Mouse (Mus musculus): ENCODE data around the gene Fam209.

The Fam209 gene

DNA sequence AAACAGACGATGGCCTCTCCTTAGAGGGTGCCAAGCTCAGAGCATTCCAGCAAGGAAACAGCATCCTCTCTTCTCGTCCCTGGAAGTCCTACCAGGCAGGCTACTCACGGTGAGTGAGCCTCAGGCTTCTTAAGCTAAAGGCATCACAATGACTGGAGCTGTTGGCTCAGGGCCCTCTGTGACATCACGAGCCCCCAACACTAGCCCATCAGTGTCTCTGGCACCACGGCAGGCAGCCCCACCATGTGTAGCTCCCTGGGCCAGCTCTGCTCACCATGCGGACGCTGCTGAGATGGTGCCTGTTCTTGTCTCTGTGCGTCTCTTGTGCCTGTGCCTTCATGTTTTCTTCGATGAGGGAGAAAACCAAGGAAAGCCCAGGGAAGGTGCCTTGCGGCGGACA, at the start of gene Fam209:
TSS of gene Fam209 (plus strand) at position 203 of the 400 bp plus-strand sequence.
- no peak for DNase-seq (ENCODE audit: low spot score)

DNA sequence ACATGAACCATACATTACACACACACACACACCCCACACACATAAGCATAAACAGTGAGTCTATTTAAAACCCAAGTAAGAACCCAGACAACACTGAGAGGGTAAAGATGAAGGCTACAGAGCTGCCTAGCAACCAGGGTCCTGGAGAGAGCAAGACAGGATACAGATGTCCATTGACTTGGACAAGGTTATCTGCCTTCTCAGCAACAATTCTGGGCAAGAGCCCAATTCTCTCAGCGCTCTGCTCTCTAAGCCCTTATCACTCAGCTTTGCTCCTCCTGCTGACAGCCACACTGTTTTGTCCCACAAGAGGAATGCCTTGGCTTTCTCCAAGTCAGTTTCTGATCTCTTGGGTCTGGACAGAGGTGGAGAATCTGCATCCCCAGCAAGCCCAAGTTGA, 41.7 kb upstream of the Fam209 start:
- DNase-seq (ENCODE audit: low spot score) = no peak

DNA sequence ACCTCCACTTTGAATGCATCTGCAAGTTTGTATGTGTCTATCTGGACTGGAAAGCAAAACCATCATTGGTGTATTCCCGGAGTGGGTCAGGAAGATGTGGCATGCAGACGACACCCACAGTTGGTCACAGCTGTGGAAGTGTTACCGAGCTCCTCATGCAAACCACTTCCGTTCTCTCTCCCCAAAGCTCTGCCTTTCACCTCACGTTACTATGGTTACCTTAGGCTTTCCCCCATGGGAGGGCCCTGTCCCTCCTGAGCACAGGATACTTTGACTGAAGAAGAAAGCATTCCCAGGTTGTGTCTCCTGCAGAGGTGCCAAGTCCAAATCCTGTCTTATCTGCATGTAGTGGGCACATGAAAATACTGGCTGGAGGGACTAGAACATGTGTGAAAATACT, 38.6 kb upstream of the Fam209 start:
- DNase-seq (ENCODE audit: low spot score) = no peak

DNA sequence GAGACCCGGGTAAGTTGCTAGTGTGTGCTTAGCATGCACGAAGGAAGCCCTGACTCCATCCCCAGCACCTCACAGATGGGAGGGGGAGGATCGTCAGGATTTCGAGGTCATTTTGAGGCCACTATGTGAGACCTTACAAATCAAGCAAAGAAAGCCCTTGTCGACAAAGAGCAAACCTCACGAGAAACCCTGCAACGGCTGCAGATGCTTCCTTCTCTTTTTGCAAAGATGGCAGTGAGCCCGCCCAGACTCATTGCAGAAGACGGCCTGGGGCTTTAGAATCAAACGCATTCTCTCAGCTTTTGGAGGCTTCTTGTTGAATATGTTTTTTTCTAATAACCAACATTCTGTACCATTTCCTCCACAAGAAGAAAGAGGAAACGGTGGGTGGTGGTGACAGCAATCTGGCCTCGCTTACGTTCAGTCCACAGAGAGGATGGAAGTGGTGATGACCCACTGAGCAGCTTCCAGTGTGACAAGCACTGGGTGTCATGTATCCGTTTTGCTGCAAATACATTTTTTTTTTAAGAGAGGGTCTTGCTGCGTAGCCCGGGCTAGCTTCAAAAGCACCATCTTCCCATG, 34.9 kb upstream of the Fam209 start:
- DNase-seq (ENCODE audit: low spot score) = no peak

DNA sequence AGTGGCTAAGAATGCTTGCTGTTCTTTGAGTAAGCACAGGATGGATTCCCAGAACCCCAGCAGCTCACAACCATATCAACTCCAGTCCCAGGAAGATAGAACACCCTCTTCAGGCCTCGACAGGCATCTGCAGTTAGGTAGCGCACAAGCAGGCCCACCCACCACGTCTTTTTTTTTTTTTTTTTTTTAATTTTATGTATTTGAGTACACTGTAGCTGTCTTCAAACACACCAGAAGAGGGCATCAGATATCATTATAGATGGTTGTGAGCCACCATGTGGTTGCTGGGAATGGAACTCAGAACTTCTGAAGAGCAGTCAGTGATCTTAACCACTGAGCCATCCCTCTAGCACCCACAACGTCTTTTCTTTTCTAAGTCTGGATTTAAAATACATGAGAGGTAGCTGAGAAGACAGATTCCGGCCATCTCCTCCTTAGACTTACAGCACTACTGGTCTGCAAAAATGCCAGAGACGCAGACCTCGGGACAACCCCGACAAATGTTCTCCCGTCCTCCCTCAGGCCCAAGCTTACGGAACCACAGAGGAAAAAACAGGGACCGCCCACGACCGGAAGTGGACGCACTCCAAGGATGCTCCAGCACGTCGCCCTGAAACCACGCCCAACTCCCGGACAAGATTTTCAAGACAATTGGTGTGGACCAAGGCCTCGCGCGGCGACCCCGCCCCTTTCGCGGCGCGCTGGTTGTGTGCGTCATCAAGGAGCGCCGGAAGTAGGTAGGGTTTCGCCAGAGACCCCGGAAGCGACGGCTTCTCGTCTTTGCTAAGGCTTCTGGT, 32.3 kb upstream of the Fam209 start, which contains the start of gene Rtf2:
TSS of gene Rtf2 (plus strand) at position 714 of the 797 bp plus-strand sequence.
- DNase-seq (ENCODE audit: low spot score) = peak; percentile 97

DNA sequence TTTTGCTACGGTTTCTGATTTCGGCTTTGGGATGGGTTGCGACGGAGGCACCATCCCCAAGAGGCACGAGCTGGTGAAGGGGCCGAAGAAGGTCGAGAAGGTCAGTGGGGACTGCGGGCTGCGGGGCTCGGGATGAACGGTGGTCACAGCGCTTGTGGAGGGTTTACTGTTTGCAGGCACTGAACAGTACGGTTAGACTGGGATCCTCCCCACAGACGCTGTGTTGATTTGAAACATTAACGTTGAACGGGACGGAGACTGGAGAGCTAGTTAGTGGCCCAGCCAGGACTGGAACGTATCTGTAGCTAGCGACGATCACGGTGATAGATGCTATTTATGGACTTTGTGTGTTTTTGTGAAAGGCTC, 31.7 kb upstream of the Fam209 start:
- no peak for DNase-seq (ENCODE audit: low spot score)

DNA sequence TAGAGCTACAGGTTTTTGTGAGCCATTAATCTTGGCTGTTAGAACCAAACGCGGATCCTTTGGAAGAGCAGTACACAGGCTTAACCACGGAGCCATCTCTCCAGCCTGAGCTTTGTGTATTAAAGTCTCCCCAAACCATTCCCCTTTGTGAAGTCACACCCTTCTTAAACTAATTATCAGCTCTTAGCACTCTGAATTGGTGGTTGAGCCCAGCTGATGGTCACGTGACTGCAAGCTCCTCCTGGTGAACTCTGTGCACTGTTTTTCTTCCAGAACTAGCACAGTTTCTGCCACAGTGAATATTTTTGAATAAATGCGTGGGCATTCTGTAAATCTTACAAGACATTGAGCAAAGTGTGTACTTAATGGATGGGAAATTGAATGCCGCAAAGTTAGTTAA, 31.1 kb upstream of the Fam209 start:
- DNase-seq (ENCODE audit: low spot score) = peak; percentile 65

DNA sequence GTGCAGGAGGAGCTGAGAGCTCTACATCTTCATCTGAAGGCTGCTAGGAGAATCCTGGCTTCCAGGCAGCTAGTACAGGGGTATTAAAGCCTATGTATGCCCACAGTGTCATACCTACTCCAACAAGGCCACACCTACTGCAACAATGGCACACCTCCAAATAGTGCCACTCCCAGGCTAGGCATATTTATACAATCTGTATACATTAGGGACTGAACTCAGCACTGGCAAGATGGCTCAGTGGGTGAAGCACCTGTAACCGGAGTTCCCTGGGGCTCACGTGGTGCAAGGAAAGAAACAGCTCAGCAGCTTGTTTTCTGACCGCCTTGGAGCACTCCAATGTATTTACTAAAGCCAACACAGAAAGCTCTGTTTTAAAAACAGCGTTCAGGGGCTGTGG, 26.7 kb upstream of the Fam209 start:
- no peak for DNase-seq (ENCODE audit: low spot score)

DNA sequence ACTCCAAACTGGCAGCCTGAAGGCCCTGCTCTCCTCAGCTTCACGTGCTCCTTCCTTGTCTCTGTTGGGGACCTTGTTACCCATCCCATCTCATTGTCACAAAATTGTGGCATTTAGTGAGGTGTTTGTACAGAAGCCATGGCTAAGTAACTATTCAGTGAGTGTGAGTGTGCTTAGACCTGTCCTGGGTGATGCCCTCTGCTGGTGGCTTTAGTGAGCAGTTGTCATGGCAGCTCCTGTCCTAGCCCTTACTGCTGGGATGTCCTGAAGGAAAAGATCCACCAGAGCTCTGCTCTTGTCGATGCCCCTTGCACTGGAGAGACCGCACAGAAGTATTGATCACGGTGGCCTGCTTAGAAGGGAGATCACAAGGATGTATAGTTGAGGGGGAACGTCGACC, 25.0 kb upstream of the Fam209 start:
- DNase-seq (ENCODE audit: low spot score) = no peak

DNA sequence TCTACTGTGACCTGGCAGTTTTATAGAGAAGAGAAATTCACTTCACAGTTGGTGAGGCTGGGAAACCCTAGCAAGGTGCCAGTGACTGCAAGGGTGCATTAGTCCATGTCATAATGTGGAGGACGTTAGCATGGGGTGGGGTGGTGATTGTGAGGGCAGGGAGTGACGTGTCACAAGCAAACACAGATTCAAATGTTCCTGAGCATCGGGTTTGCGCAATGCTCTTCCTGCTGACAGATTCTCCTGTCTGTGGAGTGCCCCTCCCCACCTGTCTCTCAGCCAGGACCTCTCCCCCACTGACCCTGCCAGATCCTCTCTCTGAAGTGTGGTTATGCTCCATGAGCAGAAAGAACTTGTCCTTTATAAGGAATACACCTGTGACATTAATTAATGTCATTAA, 24.0 kb upstream of the Fam209 start:
- no peak for DNase-seq (ENCODE audit: low spot score)

DNA sequence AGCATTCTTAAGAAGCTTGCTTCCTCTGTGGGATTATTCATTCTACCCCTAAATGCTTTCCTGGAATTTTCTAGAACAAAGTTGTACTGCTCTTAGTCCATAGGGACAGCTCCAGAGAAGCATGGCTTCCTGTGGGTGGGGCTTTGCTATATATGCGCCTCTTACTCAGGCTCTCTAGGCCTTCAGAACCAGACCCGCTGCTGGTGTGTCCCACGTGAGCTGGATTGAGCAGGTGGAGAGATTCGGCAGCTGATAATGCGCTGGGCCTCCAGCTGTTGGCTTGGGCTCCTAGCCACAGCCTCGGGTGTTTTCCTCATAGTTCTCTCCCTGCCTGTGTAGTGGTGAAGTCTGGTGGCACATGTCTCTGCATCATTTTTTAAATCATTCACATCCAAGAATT, 21.7 kb upstream of the Fam209 start:
- no peak for DNase-seq (ENCODE audit: low spot score)

DNA sequence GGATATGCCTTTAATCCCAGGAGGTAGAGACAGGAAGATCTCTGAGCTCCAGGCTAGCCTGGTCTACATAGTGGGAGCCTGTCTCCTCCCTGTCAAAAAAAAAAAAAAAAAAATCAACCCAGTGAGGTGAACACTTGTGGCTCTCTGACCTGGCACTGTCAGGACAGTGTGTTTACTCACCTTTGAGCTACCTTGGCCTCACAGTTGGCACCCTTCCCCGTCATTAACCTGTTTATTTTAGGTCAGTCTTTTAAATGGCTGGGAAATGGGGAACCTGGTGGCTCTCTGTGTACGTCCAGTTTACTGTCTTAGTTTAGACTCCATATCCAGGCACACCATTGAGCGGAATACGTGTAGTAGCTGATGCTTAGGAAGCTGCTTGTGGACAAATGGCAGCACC, 20.3 kb upstream of the Fam209 start:
- DNase-seq (ENCODE audit: low spot score) = no peak

DNA sequence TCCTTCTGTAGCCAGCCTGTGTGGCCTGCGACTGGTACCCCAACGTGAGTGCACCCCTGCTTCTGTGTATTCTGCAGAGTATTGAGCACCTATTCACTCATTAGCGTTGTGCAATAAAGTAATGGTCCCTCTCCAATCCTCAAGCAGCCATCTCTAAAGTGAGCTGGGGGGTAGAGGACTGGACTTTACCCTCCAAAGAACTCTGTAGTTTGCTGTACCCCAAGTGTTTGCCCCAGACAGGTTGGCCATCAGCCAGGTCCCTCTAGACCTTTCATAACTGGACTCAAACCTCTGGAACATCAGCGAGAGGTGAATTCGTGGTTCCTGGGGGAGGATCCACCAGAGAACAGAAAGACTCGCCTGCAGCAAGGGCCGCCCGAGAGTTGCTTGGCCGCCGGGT, 19.9 kb upstream of the Fam209 start:
- DNase-seq (ENCODE audit: low spot score) = no peak

DNA sequence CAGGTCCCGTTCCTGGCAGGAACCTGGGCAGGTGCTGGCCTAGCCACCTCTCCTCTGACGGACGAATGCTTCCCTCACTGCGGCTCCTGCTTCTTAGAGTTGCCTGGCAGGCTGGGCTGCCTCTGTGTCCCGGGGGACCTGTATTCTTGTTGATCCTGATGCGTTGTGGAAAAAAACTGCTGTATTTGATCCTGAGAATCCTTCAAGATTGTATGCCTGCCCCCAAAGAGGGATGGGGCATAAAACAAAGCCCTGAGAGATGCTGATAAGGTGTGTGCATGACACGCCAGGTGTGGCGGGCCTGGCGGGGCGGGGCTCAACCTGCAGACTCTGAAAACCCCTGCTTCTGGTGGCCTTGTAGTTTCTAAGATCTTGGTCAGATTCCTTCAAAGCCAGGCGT, 13.8 kb upstream of the Fam209 start, which contains the start of gene Gcnt7:
TSS of gene Gcnt7 (minus strand) at position 101 of the 400 bp plus-strand sequence.
- no peak for DNase-seq (ENCODE audit: low spot score)

DNA sequence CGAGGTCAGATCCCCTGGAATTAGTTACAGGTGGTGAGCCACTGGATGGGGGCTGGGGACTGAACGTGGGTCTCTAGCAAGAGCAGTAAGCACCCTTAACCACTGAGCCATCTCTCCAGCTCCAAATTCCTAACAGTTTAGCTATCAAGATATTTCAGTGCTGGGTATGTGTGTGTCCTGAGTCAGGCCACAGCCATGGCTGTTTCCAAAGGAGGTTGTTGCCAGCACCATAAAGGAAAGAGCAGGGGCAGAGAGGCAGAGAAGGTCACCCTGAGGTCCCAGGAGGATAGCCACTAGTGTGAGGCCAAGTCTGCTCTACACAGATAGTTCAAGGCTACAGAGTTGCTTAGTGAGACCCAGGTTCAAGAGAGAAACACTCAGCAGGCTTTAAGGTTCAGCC, 11.7 kb upstream of the Fam209 start:
- no peak for DNase-seq (ENCODE audit: low spot score)

DNA sequence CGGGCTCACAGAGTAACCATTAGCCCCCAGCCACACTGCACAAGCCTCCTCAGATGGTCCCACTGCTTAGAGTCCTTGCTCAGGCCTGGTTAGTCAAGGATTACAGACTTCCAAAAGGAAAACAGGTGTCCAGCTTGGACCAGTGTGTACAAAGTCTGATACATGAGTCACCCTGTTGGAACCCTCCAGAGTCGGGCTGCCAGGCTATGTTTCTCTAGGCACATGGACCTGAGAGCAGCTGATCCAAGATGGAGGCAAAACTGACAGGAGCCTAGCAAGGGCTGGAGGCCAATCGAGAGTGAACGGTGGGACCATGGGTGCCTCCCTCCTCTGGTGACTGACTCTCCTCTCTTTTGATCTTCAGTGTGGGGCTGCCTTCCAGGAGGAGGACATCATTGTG, 9.5 kb upstream of the Fam209 start:
- DNase-seq (ENCODE audit: low spot score) = no peak

DNA sequence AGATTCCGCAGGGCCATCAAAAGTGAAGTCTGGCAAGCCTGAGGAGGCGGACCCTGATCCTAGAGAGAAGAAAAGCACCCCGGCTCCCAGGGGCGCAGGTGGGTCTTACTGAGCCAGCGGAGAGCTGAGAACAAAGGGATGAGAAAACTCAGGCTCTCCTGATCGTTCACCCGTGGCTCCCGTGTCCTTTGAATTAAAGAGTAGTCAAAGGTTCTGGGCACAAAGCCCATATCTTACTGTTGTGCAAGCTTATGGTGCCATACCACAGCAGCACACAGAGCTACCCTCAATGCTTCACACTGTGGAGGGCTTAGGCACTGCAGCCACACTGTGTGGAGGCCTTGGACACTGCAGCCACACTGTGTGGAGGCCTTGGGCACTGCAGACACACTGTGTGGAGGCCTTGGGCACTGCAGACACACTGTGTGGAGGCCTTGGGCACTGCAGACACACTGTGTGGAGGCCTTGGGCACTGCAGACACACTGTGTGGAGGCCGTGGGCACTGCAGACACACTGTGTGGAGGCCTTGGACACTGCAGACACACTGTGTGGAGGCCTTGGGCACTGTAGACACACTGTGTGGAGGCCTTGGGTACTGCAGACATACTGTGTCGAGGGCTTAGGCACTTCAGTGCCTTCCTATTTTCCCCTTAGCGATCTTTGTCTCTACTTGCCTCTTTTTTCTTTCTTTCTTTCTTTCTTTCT, 5.7 kb upstream of the Fam209 start:
- DNase-seq (ENCODE audit: low spot score) = no peak

DNA sequence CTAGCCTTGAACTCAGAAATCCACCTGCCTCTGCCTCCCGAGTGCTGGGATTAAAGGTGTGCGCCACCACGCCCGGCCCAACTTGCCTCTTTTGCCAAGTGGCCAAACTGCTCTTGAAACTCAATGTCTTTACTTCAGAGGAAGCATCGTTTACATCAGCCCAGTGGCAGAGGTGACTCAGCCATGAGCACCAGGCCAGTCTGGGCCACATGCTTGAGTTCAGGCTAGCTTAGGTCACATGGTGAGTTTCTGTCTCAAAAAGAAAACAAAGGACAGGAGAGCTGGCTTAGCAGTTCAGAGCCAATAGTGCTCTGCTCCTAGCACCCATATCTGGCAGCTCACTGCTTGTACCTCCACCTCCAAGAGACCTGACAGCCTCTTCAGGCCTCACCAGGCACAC, 5.1 kb upstream of the Fam209 start:
- no peak for DNase-seq (ENCODE audit: low spot score)

DNA sequence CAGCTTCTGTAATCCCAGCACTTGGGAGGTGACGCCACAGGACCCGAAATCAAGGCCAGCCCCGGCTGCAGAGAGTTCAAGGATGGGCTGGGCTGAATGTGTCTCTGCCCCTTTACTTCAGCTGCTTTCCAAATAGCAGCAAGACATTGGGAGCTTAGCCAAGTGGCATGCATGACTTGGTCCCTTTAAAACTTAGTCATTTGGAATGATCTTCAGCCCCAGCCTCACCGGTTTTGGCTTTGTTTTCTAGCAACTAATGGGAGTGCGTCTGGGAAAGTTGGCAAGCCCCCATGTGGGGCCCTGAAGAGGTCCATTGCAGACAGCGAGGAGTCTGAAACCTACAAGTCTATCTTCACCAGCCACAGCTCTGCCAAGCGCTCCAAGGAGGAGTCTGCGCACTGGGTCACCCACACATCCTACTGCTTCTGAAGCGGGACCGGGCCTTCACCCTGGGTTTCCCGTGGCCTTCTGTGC, 3.9 kb upstream of the Fam209 start:
- DNase-seq (ENCODE audit: low spot score) = no peak

DNA sequence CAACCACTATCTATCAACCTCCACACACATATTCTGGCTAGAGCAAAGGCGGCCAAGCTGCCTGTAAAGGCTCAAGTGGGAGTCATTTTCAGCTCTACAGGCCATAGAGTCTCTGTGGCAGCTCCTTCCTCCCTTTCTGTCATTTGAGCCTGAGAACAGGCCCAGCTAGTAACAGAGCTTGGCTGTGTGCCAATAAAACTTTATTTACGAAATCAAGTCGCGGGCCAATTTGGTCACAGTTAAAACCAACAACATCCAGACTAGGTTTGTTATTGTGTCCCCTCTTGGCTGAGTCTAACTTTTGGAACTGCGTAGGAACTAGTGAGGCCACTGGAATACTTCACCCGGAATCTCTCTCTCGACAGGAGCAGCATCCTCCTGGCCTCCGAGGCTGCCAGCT, 1.3 kb downstream of the Fam209 start:
- no peak for DNase-seq (ENCODE audit: low spot score)

DNA sequence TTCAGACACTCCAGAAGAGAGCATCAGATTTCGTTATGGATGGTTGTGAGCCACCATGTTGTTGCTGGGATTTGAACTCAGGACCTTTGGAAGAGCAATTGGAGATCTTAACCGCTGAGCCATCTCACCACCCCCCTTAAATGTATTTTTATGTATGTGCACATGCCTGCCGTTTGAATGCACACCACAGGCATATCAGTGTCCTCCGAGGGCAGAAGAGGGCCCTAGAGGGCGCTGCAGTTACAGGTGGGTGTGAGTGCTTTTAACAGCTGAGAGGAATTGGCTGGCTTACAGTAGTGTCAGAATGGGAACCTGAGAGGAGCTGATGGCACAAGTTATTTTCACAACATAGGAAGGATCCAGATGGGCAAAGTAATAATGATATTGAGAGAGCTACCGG, 2.6 kb downstream of the Fam209 start:
- DNase-seq (ENCODE audit: low spot score) = peak; percentile 19

DNA sequence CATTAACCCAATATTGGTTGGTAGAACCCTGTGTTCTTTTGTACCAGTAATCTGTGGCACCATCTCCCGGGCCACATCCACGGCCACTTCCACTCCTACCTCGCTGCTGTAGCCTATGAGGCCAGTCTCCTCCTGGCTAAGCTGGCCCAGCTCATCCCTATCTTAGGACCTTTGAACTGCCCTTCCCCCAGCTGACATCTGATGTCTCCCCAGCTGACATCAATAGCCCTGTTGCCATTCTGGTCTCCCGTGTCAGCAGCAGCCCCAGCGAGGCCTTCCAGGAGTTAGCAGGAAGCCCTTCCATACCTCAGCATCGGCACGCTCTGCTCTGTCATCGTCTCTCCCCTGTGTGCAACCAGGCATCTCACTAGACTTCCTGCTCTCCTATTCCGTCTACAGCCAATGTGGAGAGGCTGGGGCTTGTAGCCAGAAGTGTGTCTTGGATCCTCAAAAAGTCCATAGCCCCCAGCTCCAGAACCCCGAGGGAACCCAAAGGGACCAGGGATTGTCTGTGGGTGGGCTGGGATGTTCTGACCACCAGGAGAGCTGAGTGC, 4.5 kb downstream of the Fam209 start:
- DNase-seq (ENCODE audit: low spot score) = no peak

DNA sequence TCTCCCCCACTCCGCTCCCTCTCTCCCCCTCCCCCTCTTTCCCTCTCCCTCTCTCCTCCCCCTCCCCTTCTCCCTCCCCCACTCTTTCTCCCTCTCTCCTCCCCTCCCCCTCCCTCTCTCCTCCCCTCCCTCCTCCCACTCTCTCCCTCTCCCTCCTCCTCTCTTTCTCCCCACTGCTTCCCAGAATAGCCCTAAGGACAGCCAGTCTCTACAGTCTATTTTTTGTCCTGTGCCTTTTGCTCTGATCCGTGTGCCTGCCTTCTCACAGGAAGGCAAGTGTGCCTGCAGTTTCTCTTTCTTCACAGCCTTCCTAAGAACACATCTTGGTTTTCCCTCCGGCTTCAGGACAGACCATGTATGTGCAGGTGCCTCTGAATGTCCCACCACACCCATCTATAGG, 5.0 kb downstream of the Fam209 start:
- no peak for DNase-seq (ENCODE audit: low spot score)
